Mouse (Mus musculus) neural tube, embryonic 15.5 days (tissue): ENCODE results near the gene Cmtm7. TPM values are rescaled to one million over a fixed set of nuclear protein-coding genes. Genes with fewer than 3 reads are reported as not detected.
"Not testable (repeated sequence)": the region's sequence is repeated elsewhere in the genome, so short reads cannot be mapped to it uniquely, and the experiment has no call there.

Source experiments
- ATAC-seq: fragments of 200-750 bp; cut with Nextera tagmentation; 2 replicates; pipeline ENCODE4 v1.8.0; 2017; ENCODE audit warnings: mild to moderate bottlenecking, moderate TSS enrichment, moderate library complexity; ENCODE audit not compliant: low FRiP score
- H3K27ac ChIP-seq: fragments of 300-500 bp; sonication (generic); replicated peaks from 2 replicates; pipeline ENCODE4 v1.5.1; 2015; ENCODE audit warnings: mild to moderate bottlenecking, inconsistent platforms
- H3K27me3 ChIP-seq: fragments of 300-500 bp; sonication (generic); replicated peaks from 2 replicates; pipeline ENCODE4 v1.6.1; 2015; ENCODE audit warnings: inconsistent platforms
- H3K36me3 ChIP-seq: fragments of 300-500 bp; sonication (generic); 2 replicates; pipeline ENCODE4 v1.6.1; 2015; ENCODE audit warnings: inconsistent platforms
- H3K4me1 ChIP-seq: fragments of 300-500 bp; sonication (generic); 2 replicates; pipeline ENCODE4 v1.6.1; 2015; ENCODE audit warnings: inconsistent platforms
- H3K4me2 ChIP-seq: fragments of 300-500 bp; sonication (generic); 2 replicates; pipeline ENCODE4 v1.6.1; 2015; ENCODE audit warnings: inconsistent platforms, mild to moderate bottlenecking, moderate library complexity
- H3K4me3 ChIP-seq: fragments of 300-500 bp; sonication (generic); replicated peaks from 2 replicates; pipeline ENCODE4 v1.5.1; 2015; ENCODE audit warnings: mild to moderate bottlenecking, inconsistent platforms
- H3K9ac ChIP-seq: fragments of 300-500 bp; sonication (generic); replicated peaks from 2 replicates; pipeline ENCODE4 v1.6.1; 2015; ENCODE audit warnings: mild to moderate bottlenecking, inconsistent platforms
- H3K9me3 ChIP-seq: fragments of 300-500 bp; sonication (generic); replicated peaks from 2 replicates; pipeline ENCODE4 v1.6.1; 2016; ENCODE audit warnings: inconsistent platforms
- WGBS: fragments of 180-500 bp; shearing (Covaris S2); methylation state at CpG from one replicate; pipeline ENCODE4 v1.1.7; 2015; ENCODE audit warnings: mixed read lengths; 5-methylcytosine and 5-hydroxymethylcytosine counted together
- polyA plus RNA-seq: library from polyadenylated mRNA; unstranded; fragments of >200 nt; fragmentation: Nextera tagmentation; extraction: Ambion mirVana; gene quantifications from 2 replicates; pipeline ENCODE4 v1.2.1, GENCODE M21; 2015

The Cmtm7 gene
- polyA plus RNA-seq, 1 experiment from 2014 or later, result 13.0 TPM

DNA sequence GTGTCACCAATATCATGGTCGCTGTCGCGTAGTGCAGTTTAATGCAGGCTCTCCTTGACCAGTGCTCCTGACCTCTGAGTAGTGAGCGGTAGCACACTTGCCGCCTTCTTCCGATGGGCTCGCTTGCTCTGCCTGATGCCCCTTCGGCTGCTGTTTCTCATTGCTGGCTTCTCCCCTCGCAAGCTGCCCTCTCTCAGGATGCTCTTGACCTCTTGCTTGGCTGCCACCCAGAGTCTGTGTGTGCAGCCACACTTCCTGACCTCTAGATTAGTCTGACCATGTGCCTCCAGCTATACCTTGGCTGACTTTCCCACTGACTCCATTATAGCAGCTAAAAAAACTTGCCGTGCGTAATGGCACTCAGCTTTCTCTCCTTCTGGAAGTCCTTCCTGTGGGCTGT is 45.2 kb downstream of the Cmtm7 start:
- H3K9ac ChIP-seq, result no peak overlapping the region
- no peak overlapping the region for H3K4me3 ChIP-seq
- no peak overlapping the region for H3K4me2 ChIP-seq
- H3K36me3 ChIP-seq, result no peaks in the 10 kb centered on the region
- no peaks in the 10 kb centered on the region for H3K9me3 ChIP-seq
- no peak for ATAC-seq
- H3K4me1 ChIP-seq, result peaks cover 20% of the 10 kb centered on the region
- no peak overlapping the region for H3K27ac ChIP-seq
- WGBS, result 85% methylated on average over 11 of the region's 11 CpGs
- H3K27me3 ChIP-seq, result no peaks in the 10 kb centered on the region

DNA sequence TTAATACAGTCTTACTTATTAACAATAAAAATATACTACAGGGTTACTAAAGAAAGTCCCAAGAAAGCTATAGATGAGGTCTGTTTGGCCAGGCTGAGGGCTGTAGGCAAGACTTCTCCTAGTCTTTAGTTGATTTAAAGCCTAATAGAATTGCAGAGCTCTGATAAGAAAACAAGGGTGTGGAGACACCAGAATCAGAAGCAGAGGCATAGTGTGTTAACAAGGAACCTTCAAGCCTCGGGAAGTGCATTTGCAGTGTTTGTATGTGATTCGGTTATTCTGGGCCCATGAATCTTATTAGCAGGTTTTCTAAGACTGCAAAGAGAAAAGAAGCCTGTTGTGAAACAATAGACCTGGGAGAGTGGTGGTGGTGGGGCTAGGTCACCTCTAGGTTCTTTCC is 48.4 kb downstream of the Cmtm7 start:
- Histone ChIP-seq H3K9me3 (no peaks in the 10 kb centered on the region), H3K4me1 (peaks cover 22% of the 10 kb centered on the region), H3K4me2 (no peak overlapping the region), H3K27ac (no peak overlapping the region), H3K9ac (no peak overlapping the region), H3K4me3 (no peak overlapping the region), H3K36me3 (no peaks in the 10 kb centered on the region), H3K27me3 (no peaks in the 10 kb centered on the region)
- no peak for ATAC-seq
- 80% methylated on average over 2 of the region's 2 CpGs for WGBS

DNA sequence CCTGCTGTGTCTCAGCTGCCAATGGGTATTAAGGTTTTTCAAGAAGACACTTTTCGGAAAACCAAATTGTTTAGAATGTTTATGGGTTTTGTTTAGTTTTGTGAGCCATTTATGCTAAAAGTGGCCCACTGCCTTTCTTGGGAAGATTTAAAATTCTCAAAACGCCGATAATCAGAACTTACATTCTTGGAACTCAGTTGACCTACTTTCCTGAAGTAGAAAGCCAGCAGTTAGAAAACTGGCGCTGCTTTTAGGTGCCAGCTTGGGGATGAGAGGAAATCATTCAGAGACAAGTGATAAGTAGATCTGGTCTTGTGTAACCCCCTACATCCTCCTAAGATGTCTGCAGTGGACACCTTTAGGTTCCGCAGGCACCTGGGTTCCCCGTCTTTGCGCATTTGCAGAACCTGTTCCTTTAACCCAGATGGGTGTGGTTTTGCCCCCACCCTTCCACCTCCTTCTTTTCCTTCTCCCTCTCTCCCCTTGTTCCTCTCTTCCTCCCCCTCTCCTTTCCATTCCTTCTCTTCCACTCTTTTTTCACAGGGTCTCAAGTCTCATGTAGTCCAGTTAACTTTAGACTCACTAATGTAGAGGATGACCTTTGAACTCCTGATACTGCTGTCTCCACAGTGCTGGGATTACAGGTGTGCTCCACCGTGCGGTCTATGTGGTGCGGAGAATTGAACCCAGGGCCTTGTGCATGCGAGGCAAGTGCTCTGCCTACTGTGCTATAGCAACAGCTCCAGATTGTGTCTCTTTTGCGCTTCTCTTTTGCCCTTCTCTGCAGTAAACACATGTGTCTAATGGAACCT is 49.6 kb downstream of the Cmtm7 start:
- Histone ChIP-seq H3K9ac (peak overlapping the region; percentile 87), H3K27ac (peak overlapping the region; percentile 86), H3K27me3 (no peaks in the 10 kb centered on the region), H3K36me3 (no peaks in the 10 kb centered on the region), H3K4me2 (peak overlapping the region; percentile 75), H3K4me3 (peak overlapping the region; percentile 78), H3K9me3 (no peaks in the 10 kb centered on the region), H3K4me1 (peaks cover 22% of the 10 kb centered on the region)
- 69% methylated on average over 12 of the region's 12 CpGs for WGBS
- ATAC-seq, result no peak

DNA sequence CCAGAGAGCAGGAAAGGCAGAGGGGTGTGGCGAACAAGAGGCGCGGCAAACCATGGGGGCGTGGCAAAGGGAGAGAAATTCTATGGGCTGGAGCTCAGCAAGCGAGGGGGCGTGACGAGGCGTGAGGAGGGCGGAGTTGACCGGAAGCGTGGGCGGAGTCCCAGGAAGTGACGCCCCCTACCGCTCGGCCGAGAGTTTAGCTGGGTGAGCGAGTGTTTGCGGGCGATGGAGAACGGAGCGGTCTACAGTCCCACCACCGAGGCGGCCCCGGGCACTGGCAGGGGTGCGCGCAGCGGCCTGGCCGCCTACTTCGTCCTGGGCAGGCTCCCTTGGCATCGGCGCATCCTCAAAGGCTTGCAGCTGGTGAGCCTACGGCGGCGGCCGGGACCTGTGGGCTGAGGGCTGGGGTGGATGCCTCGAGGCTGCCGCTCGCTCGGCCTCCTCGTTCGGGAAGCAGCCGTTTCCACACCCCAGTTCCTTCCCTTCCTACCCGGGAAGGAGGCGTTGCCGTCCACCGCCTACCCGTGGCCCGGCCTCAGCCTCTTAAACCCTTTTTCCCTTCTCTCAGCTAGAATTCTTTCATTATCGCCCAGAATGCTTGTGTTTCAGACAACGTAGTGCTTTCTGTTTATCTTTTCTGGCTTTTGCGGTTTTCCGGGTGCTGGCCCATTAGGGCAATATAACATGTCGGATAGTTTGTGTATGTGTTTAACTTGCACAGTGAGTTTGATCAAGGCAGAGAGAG is 50.5 kb downstream of the Cmtm7 start, which contains the start of gene Cmtm6:
Gene Cmtm6 (plus strand): TSS at position 106 of the 745 bp plus-strand sequence.
- Histone ChIP-seq H3K27ac (peak within 1 kb of the TSS; percentile 86), H3K27me3 (no peaks in the 10 kb centered on the region), H3K9ac (peak within 1 kb of the TSS; percentile 87), H3K36me3 (no peaks in the 10 kb centered on the region), H3K4me3 (peak within 1 kb of the TSS; percentile 78), H3K4me2 (peak within 1 kb of the TSS; percentile 75), H3K9me3 (no peaks in the 10 kb centered on the region), H3K4me1 (peaks cover 22% of the 10 kb centered on the region)
- peak; percentile 91 for ATAC-seq
- WGBS, result 0% methylated on average over 53 of the region's 53 CpGs

DNA sequence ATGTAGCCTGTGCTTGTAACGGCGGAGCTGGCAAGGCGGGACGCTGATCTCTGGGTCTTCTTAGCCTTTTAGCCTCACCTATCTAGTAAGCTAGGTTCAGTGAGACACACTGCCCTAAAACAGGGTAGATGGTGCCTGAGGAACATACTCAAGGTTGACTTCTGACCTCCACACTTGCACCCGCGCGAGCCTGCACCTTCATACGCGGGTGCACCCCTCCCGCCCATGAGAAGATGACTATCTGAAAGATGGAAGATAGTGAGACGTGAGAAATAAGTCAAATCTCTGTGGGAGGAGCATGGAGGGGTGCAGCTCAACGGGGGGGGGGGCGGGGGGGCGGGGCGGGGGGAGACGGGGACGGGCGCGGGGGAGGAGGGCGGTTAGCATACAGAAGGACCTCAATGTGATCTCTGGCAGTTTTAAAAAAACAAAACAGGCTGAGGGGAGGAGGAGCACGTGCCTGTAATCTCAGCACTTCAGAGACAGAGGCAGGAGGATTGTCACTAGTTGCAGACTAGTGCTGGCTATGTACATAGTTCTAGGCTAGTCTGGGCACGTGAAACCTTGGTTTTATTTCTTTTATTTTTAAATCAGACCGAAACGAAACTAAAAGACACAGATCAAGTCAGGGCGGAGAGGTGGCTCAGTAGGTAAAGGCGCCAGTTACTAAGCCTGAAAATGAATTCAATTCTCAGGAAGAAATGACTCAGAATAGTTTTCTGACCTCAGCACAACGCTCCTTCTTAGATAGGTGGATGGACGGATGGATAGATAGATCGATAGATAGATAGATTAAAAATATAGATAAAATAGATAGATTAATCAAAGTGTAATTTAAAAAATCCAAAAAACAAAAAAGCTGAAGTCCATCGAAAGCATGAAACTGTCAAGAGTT is 51.5 kb downstream of the Cmtm7 start:
- Histone ChIP-seq H3K9me3 (no peaks in the 10 kb centered on the region), H3K27ac (no peak overlapping the region), H3K27me3 (no peaks in the 10 kb centered on the region), H3K4me2 (peak overlapping the region; percentile 75), H3K4me1 (peaks cover 22% of the 10 kb centered on the region), H3K9ac (no peak overlapping the region), H3K36me3 (no peaks in the 10 kb centered on the region), H3K4me3 (peak overlapping the region; percentile 78)
- 44% methylated on average over 23 of the region's 30 CpGs for WGBS
- ATAC-seq, result no peak

DNA sequence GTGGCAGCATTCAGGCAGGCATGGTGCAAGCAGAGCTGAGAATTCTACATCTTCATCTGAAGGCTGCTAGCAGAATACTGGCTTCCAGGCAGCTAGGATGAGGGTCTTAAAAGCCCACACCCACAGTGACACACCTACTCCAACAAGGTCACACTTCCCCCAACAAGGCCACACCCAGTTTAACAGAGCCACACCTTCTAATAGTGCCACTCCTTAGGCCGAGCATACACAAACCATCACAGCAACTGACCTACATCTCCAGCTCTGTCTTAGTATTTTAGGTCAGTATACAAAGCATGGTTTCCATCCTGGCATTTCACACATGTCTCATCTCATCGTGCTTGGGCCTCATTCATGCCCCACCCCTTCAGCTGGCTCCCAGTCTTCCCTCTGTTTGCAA is 53.2 kb downstream of the Cmtm7 start:
- not testable (repeated sequence) for H3K4me3 ChIP-seq, ATAC-seq, H3K9ac ChIP-seq, H3K27ac ChIP-seq, H3K4me2 ChIP-seq, H3K9me3 ChIP-seq, H3K27me3 ChIP-seq
- Histone ChIP-seq H3K4me1 (peaks cover 15% of the 10 kb centered on the region), H3K36me3 (peaks cover 15% of the 10 kb centered on the region)
- WGBS, result 56% methylated on average over 2 of the region's 2 CpGs

DNA sequence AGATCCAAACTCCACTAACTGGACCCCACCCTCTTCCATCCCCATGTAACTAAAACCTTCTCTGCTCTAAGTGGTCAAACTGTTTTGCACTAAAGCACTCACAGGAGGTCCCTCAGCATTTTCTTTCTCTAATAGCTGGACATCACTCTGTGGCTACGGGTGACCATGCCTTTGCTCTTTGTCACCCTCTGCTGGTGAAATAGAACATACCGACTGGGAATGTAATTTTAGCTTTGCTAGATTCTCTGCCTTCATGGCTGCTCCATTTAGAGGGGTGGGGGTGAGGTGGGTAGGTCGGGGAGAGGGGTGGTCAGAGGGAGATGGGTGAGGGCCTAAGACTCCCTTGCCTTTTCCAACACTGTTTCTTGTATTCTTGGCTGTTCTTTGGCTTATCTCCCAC is 54.3 kb downstream of the Cmtm7 start:
- peaks cover 24% of the 10 kb centered on the region for H3K36me3 ChIP-seq
- H3K9ac ChIP-seq, result no peak overlapping the region
- H3K4me2 ChIP-seq, result no peak overlapping the region
- no peak overlapping the region for H3K27ac ChIP-seq
- no peaks in the 10 kb centered on the region for H3K9me3 ChIP-seq
- peaks cover 10% of the 10 kb centered on the region for H3K4me1 ChIP-seq
- 7% methylated on average over 3 of the region's 3 CpGs for WGBS
- H3K27me3 ChIP-seq, result no peaks in the 10 kb centered on the region
- no peak overlapping the region for H3K4me3 ChIP-seq
- no peak for ATAC-seq

DNA sequence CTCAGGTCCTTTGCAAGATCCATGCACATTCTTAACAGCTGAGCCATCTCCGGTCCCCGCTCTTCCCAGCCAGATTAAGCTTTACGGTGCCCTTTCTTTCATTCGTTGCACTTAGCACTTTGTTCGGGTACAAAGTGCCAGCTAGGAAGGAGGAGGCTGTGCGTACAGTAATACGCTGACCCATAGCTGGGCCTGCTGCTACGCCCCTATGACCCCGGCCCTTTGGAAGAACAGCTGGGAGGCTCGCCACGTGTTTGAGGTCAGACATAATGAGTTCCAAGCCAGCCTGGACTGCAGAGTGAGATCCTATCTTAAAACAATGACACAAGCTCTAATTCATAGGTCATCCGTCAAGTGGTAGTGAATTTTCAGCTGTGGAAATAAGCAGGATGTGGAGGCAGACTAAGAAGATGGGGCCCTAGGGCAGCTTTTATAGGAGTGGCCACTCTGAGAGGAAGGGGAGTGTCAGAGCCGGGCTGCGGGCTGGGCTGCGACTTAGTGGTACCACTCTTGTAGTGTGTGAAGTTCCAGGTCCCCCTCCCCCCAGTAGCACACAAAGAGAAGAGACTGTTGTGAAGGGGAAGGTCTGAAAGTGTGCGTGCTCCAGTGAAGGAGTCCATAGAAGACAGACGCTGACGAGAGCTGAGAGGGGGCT is 64.9 kb downstream of the Cmtm7 start:
- Histone ChIP-seq H3K27me3 (no peaks in the 10 kb centered on the region), H3K4me2 (no peak overlapping the region), H3K36me3 (peaks cover 87% of the 10 kb centered on the region), H3K4me3 (no peak overlapping the region), H3K27ac (no peak overlapping the region), H3K4me1 (no peaks in the 10 kb centered on the region), H3K9me3 (no peaks in the 10 kb centered on the region), H3K9ac (no peak overlapping the region)
- WGBS, result 77% methylated on average over 18 of the region's 18 CpGs
- ATAC-seq, result no peak

DNA sequence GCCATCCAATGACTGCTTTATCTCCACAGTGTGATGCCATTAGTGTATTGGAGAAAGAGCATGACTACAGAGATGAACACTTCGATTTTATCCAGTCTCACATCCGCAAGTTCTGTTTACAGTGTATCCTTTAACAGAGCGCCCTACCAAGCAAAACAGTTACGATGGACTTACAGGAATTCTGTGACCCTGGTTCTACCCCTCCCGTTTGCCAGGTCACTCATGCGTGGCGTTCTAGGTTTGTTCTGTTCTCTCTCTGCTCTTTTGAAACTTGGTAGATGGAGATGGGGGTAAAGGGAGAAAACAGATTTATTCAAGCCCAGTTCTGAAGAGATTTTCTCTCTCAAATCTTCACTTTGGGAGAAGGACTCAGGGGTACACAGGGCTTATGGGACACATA is 68.2 kb downstream of the Cmtm7 start:
- Histone ChIP-seq H3K4me1 (no peaks in the 10 kb centered on the region), H3K9ac (no peak overlapping the region), H3K36me3 (peaks cover 77% of the 10 kb centered on the region), H3K4me2 (no peak overlapping the region), H3K9me3 (no peaks in the 10 kb centered on the region), H3K4me3 (no peak overlapping the region), H3K27me3 (no peaks in the 10 kb centered on the region), H3K27ac (no peak overlapping the region)
- no peak for ATAC-seq
- WGBS, result 94% methylated on average over 7 of the region's 7 CpGs

DNA sequence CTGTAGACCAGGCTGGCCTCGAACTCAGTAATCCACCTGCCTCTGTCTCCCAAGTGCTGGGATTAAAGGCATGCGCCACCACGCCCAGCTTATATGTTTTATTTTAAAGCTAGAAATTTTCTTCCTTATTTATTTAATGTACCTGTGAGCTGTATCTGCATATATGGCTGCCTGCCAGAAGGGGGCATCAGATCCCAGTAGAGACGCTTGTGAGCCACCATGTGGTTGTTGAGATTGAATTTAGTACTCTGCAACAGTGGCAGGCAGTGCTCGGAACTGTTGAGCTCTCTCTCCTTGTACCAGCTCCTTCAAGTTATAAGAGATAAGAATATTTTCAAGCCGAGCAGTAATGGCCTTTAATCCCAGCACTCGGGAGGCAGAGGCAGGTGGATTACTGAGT is 71.3 kb downstream of the Cmtm7 start:
- peaks cover 67% of the 10 kb centered on the region for H3K36me3 ChIP-seq

DNA sequence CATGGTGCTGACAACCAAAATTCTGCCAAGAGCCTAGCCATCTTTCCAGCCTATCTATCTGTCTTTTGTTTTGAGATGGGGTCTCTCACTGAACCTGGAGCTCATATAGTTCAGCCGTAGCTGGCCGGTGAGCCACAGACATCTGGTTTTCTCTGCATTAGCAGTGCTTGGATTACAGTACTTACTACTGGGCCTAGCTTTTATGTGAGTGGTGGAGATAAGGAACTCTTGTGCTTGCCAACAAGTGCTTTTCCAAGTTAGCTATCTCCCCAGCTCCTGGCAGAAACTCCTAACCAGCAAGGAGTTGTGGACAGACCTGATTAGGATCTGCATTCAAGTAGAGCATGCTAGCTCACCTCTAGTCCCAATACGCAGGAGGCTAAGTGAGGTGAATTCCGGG is 73.9 kb downstream of the Cmtm7 start:
- Histone ChIP-seq H3K9ac (no peak overlapping the region), H3K4me1 (no peaks in the 10 kb centered on the region), H3K27ac (no peak overlapping the region), H3K9me3 (0 out of 2 replicates have a peak, but pooled peaks cover 3% of the 10 kb centered on the region), H3K36me3 (peaks cover 51% of the 10 kb centered on the region), H3K27me3 (no peaks in the 10 kb centered on the region), H3K4me3 (no peak overlapping the region), H3K4me2 (no peak overlapping the region)
- WGBS, result 97% methylated on average over 4 of the region's 4 CpGs
- ATAC-seq, result no peak

More for the DNA sequence above, 71.3 kb downstream of the Cmtm7 start:
- no peak overlapping the region for H3K4me3 ChIP-seq
- no peak overlapping the region for H3K27ac ChIP-seq
- H3K9me3 ChIP-seq, result 0 out of 2 replicates have a peak, but pooled peaks cover 3% of the 10 kb centered on the region
- H3K4me2 ChIP-seq, result no peak overlapping the region
- H3K9ac ChIP-seq, result no peak overlapping the region
- H3K4me1 ChIP-seq, result no peaks in the 10 kb centered on the region
- no peaks in the 10 kb centered on the region for H3K27me3 ChIP-seq
- 80% methylated on average over 7 of the region's 7 CpGs for WGBS
- ATAC-seq, result no peak
